Mouse (Mus musculus) midbrain, embryonic 13.5 days (tissue): ENCODE measurements around the gene Fggy. TPM values are rescaled to one million over a fixed set of nuclear protein-coding genes. Genes with fewer than 3 reads are reported as not detected.

Source experiments
- ATAC-seq: fragments of 200-750 bp; cut with Nextera tagmentation; 2 replicates; pipeline ENCODE4 v1.8.0; 2017; ENCODE audit warnings: mild to moderate bottlenecking, moderate TSS enrichment, moderate library complexity
- H3K27ac ChIP-seq: fragments of 300-500 bp; sonication (generic); 2 replicates; pipeline ENCODE4 v1.5.1; 2015; ENCODE audit warnings: inconsistent platforms, mild to moderate bottlenecking, moderate library complexity
- H3K27me3 ChIP-seq: fragments of 300-500 bp; sonication (generic); 2 replicates; pipeline ENCODE4 v1.6.1; 2015; ENCODE audit warnings: mild to moderate bottlenecking, inconsistent platforms
- H3K36me3 ChIP-seq: fragments of 300-500 bp; sonication (generic); 2 replicates; pipeline ENCODE4 v1.6.1; 2015; ENCODE audit warnings: mild to moderate bottlenecking, inconsistent platforms
- H3K4me1 ChIP-seq: fragments of 300-500 bp; sonication (generic); replicated peaks from 2 replicates; pipeline ENCODE4 v1.6.1; 2015; ENCODE audit warnings: inconsistent platforms
- H3K4me2 ChIP-seq: fragments of 300-500 bp; sonication (generic); replicated peaks from 2 replicates; pipeline ENCODE4 v1.6.1; 2015; ENCODE audit warnings: moderate library complexity, mild to moderate bottlenecking, inconsistent platforms
- H3K4me3 ChIP-seq: fragments of 300-500 bp; sonication (generic); replicated peaks from 2 replicates; pipeline ENCODE4 v1.5.1; 2015; ENCODE audit warnings: mild to moderate bottlenecking, inconsistent platforms
- H3K9ac ChIP-seq: fragments of 300-500 bp; sonication (generic); replicated peaks from 2 replicates; pipeline ENCODE4 v1.6.1; 2015; ENCODE audit warnings: mild to moderate bottlenecking, inconsistent platforms
- H3K9me3 ChIP-seq: fragments of 300-500 bp; sonication (generic); 2 replicates; pipeline ENCODE4 v1.6.1; 2016; ENCODE audit warnings: mild to moderate bottlenecking, inconsistent platforms
- WGBS: fragments of 180-500 bp; shearing (Covaris S2); methylation state at CpG from one replicate; pipeline ENCODE4 v1.1.7; 2015; 5-methylcytosine and 5-hydroxymethylcytosine counted together
- polyA plus RNA-seq: library from polyadenylated mRNA; unstranded; fragments of >200 nt; fragmentation: Nextera tagmentation; extraction: Ambion mirVana; gene quantifications from 2 replicates; pipeline ENCODE4 v1.2.1, GENCODE M21; 2015

The Fggy gene
- polyA plus RNA-seq, 1 experiment from 2014 or later, result 7.5 TPM

DNA sequence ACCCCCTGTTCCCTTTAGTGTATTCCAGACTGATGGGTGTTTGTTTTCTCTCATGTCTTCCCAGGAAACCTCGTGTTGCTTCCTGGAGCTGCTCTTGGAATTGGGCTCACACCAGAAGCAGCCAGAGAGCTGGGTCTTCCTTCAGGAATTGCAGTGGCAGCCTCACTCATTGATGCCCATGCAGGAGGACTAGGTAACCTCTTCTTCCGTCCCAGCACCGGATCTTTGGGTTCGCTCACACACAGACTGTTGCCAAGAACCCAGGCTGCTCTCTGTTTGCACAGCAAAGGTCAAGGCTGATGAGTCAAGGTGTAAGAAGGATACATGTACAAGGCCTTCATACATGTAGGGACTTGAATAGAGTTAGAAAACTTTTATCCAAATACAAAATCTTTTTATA lies 181.4 kb downstream of the Fggy start:
- Histone ChIP-seq H3K9ac (no peak overlapping the region), H3K27ac (no peak overlapping the region), H3K9me3 (no peaks in the 10 kb centered on the region), H3K4me1 (peaks cover 13% of the 10 kb centered on the region), H3K4me3 (no peak overlapping the region), H3K4me2 (no peak overlapping the region), H3K27me3 (no peaks in the 10 kb centered on the region), H3K36me3 (no peaks in the 10 kb centered on the region)
- WGBS, result 74% methylated on average over 4 of the region's 4 CpGs
- ATAC-seq, result no peak

DNA sequence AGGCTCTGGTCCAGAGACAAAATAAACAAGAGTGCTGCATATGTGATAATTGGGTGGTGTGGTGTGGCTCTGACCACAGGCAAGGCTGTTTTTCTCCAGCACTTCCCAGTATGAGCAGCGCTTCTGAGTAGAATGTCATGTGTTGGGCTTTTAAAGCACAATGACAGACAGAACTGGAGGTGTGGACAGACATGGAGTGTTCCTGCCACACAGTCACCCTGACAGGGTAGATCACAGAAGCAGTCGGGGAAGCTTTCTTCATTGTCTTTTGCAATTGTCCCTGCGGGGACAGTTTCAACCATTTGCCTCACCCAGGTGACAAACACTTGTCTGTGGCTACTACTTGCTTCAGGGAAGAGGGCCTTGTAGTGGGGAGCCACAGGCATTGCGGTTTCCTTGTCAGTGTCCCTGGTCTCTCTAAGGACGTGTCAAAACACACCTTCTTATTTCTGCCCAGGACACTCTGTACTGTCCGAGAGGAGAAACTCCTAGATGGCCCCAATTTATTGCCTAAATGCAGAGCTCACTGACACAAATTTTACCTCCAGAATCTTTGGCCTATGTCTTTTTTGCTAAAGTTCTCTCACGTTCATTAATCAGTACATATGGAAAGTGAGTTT lies 183.9 kb downstream of the Fggy start:
- 88% methylated on average over 7 of the region's 7 CpGs for WGBS
- Histone ChIP-seq H3K4me1 (peaks cover 8% of the 10 kb centered on the region; the same call in 1 of the 2 replicates), H3K9me3 (no peaks in the 10 kb centered on the region), H3K4me3 (no peak overlapping the region), H3K36me3 (no peaks in the 10 kb centered on the region), H3K27me3 (no peaks in the 10 kb centered on the region), H3K9ac (no peak overlapping the region), H3K27ac (no peak overlapping the region), H3K4me2 (no peak overlapping the region)
- no peak for ATAC-seq

DNA sequence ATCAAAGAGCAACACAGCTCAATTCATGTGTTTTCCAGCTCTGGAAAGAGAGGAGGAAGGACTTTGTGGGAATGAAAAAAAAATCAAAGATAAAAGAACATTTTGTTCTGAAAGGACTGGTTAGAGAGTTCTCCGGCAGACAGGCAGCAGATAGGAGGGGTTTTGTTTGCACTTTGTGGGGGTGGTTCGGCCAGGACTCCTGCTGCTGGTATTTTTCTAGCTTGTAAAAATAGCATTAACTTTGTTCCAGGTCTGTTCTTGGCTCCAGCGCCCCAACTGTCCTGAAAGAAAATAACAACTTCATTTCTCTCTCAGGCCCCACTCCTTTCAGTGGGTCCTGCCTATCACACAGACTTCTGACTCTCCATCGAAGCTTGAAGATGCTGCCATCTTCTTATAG lies 185.7 kb downstream of the Fggy start:
- 42% methylated on average over 4 of the region's 4 CpGs for WGBS
- no peak for ATAC-seq
- Histone ChIP-seq H3K4me2 (no peak overlapping the region), H3K27ac (no peak overlapping the region), H3K27me3 (no peaks in the 10 kb centered on the region), H3K4me3 (no peak overlapping the region), H3K9ac (no peak overlapping the region), H3K36me3 (no peaks in the 10 kb centered on the region), H3K9me3 (no peaks in the 10 kb centered on the region), H3K4me1 (peaks cover 7% of the 10 kb centered on the region; the same call in 1 of the 2 replicates)

DNA sequence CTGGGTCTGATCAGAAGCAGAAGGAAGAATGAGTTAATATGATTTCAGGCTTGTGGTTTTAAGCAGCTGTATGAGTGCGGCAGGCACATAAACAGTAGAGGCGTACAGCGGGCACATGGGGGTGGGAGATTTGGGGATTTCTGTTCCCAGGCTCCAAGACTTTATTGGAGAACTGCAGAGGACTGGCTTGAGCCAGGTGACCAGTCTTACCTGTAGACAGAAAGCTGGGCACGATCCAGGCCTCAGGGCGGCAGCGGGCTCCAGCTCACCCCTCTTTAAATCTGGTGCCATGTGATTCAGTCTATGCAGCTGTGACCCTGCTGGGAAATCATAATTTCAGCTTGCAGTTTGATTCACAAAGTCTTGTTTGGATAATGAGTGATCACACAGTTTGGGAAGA lies 189.6 kb downstream of the Fggy start:
- H3K4me1 ChIP-seq, result no peaks in the 10 kb centered on the region
- no peaks in the 10 kb centered on the region for H3K27me3 ChIP-seq
- no peak overlapping the region for H3K4me3 ChIP-seq
- H3K9ac ChIP-seq, result no peak overlapping the region
- H3K36me3 ChIP-seq, result no peaks in the 10 kb centered on the region
- ATAC-seq, result no peak
- H3K4me2 ChIP-seq, result no peak overlapping the region
- WGBS, result 95% methylated on average over 6 of the region's 6 CpGs
- no peaks in the 10 kb centered on the region for H3K9me3 ChIP-seq
- H3K27ac ChIP-seq, result no peak overlapping the region

DNA sequence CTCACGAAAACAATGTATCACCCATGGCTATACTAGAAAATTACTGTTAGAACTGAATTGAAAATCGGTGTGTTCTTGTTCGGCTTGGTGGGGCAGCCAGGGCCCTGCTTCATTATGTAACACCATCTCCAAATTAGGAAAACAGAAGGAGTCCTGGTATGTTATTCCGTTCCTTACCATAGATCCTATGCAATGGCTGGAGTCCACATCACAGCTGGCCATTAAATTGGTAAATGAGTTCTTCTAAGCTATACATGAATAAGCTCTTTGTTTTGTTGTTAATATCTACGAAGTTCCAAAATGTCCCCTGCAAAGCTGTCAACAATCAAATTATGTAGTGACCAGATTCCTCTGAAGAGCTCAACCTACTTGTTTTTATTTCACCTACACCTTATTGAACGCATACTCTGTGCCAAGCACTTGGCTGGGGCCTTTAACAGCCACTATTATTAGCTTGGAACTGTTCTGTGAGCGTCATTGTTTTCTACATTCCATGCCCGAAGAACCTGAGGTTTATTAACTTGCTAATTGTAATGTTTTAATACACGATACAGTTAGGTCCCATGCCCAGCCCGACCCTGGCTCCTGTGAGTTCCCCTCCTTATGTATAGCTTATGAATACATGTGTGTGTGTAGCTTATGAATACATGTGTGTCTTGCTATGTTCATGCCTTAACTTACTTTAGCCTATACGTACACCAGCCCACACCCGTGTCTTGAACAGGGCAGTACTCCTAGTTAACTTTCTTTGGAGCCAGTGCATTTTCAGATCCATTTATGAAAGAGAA lies 190.3 kb downstream of the Fggy start:
- 87% methylated on average over 12 of the region's 12 CpGs for WGBS

DNA sequence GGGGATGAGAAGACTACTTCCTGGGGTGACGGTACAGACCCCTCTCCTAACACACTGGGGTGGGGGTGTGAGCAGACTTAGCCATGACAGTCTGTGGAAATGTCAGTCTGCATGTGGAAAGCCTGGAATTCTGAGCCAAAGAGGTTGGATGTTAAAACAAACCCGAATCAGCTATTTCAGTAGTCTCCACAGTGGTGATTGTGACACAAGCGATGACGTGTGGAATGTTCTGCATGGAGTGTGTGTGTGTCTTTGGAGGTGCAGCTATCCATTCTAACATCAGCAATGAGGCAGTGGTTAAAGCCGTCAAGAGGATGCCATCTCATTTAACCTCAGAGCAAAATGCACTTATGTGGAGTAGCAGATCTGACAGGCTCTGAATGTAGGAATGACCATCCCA lies 192.9 kb downstream of the Fggy start:
- Histone ChIP-seq H3K27me3 (no peaks in the 10 kb centered on the region), H3K4me3 (no peak overlapping the region), H3K9me3 (no peaks in the 10 kb centered on the region), H3K9ac (no peak overlapping the region), H3K27ac (no peak overlapping the region), H3K4me1 (peaks cover 9% of the 10 kb centered on the region; the same call in 1 of the 2 replicates), H3K36me3 (no peaks in the 10 kb centered on the region), H3K4me2 (no peak overlapping the region)
- WGBS, result 89% methylated on average over 5 of the region's 5 CpGs
- ATAC-seq, result no peak

More for the DNA sequence above, 190.3 kb downstream of the Fggy start:
- Histone ChIP-seq H3K4me3 (no peak overlapping the region), H3K27me3 (no peaks in the 10 kb centered on the region), H3K9ac (no peak overlapping the region), H3K27ac (no peak overlapping the region), H3K36me3 (no peaks in the 10 kb centered on the region), H3K4me2 (no peak overlapping the region), H3K4me1 (peaks cover 4% of the 10 kb centered on the region; the same call in 1 of the 2 replicates), H3K9me3 (no peaks in the 10 kb centered on the region)
- no peak for ATAC-seq

DNA sequence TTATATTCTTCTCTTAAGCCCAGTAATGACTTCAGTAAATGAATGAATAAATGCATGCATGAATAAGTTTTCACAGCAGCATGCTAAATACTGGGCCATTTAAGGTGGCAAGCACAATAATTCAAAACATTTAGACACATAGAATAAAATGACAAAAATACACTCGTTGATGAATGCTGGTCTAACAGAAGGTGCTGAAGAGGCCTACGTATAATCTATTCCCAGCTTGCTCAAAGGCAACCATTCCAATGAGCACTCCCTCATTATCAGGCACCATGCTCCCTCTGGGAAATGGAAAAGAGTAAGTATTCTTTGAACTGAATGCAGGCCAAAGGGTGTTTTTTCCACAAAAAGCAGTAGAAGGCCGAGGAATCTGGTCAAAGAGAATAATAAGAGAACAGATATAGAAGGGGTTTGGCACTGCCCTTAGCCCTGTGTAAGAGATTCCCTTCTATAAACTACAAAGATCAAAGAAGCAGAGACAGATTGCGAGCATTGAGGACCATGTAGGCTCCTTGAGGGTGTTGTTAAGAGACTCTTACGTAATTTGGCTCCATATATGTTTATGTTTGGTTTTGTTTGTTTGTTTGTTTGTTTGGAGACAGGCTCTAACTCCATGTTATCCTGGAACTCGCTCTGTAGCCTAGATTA lies 195.4 kb downstream of the Fggy start:
- H3K9ac ChIP-seq, result no peak overlapping the region
- H3K9me3 ChIP-seq, result no peaks in the 10 kb centered on the region
- no peak overlapping the region for H3K27ac ChIP-seq
- peak; percentile 48; the same call in 1 of the 2 replicates for ATAC-seq
- no peaks in the 10 kb centered on the region for H3K36me3 ChIP-seq
- WGBS, result 65% methylated on average over 6 of the region's 6 CpGs
- no peak overlapping the region for H3K4me2 ChIP-seq
- no peak overlapping the region for H3K4me3 ChIP-seq
- peaks cover 9% of the 10 kb centered on the region; the same call in 1 of the 2 replicates for H3K4me1 ChIP-seq
- H3K27me3 ChIP-seq, result no peaks in the 10 kb centered on the region

DNA sequence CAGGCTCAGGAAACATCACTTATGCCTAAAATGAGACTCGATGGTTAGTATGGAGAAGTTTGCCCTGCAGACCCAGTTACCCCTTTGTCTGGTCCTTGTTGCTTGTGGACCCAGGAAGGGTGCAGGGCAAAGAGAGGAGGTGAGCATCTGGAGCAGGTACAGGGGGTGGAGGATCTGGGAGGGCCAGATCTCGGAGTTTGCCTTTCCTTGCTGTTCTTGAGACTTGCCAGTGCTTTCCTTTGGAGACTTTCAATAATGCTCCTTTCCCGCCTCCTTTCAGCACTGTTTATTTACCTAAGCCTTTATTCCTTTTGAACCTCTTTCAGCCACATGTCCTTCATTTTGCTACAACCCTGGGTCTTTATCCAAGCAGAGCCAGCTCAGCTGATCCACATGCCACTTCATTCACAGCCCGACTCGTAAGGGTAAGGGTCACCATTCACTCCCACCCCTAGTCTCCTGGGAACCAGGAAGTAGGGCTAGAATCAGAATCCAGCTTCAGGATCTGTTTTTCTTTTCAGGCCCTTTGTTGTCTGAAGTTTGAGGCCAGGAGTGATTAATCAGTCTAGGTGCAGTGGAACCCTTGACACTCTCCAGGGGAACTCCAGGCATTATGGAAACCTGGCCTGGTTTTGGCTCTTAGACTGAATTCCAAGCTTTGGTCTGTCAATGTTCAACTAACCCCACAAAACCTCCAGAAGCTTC lies 201.9 kb downstream of the Fggy start:
- H3K27me3 ChIP-seq, result no peaks in the 10 kb centered on the region
- H3K4me1 ChIP-seq, result no peaks in the 10 kb centered on the region
- H3K4me3 ChIP-seq, result no peak overlapping the region
- WGBS, result 53% methylated on average over 5 of the region's 5 CpGs
- no peaks in the 10 kb centered on the region for H3K9me3 ChIP-seq
- no peak overlapping the region for H3K27ac ChIP-seq
- no peak overlapping the region for H3K4me2 ChIP-seq
- H3K9ac ChIP-seq, result no peak overlapping the region
- no peaks in the 10 kb centered on the region for H3K36me3 ChIP-seq
- ATAC-seq, result no peak

DNA sequence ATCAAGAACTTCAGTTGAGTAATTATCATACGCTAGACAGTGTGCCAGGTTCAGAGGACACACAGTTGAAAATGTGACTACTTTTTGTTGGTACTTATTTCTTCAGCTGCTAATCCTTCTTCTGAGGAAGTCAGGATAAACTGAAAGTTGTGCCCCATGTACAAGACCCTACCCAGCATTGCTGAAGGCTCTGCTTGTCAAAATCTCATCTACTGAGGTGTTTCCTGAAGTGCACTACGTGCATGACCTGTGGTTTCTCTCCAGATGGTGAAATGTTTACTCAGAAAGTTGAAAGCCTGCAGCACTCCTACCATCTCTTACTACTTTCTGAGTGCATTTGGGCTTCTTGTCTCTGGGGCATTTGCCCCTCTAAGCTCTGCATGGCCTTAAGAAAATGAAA lies 208.1 kb downstream of the Fggy start:
- ATAC-seq, result no peak
- H3K36me3 ChIP-seq, result no peaks in the 10 kb centered on the region
- whole genome bisulfite sequencing, result 91% methylated on average over 2 of the region's 2 CpGs

DNA sequence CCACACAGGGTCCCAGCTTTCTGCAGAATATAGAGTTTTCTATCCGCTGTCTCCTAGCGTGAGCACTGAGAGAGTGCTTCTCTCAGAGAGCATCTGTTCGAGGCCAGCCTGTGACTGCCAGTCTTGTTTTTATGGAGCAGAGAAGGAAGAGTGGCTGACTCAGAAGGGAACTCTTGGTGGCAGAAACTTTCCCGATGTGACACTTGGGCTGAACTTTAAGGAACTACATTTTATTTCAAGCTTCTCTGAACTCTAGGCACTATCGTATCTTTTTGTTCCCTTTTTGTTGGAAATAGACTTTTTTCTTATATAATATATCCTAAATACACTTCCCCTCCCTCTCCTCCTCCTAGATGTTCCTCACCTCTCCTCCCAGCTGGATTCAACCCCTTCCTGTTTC lies 213.2 kb downstream of the Fggy start:
- no peak overlapping the region for H3K4me3 ChIP-seq
- H3K27me3 ChIP-seq, result no peaks in the 10 kb centered on the region
- H3K36me3 ChIP-seq, result no peaks in the 10 kb centered on the region
- ATAC-seq, result no peak
- no peak overlapping the region for H3K9ac ChIP-seq
- no peak overlapping the region for H3K27ac ChIP-seq
- 78% methylated on average over 5 of the region's 5 CpGs for WGBS
- H3K9me3 ChIP-seq, result no peaks in the 10 kb centered on the region
- no peak overlapping the region for H3K4me2 ChIP-seq
- 0 out of 2 replicates have a peak, but pooled peaks cover 9% of the 10 kb centered on the region for H3K4me1 ChIP-seq

More for the DNA sequence above, 208.1 kb downstream of the Fggy start:
- no peak overlapping the region for H3K27ac ChIP-seq
- no peak overlapping the region for H3K4me3 ChIP-seq
- H3K27me3 ChIP-seq, result no peaks in the 10 kb centered on the region
- H3K4me1 ChIP-seq, result no peaks in the 10 kb centered on the region
- H3K9ac ChIP-seq, result no peak overlapping the region
- H3K4me2 ChIP-seq, result no peak overlapping the region
- no peaks in the 10 kb centered on the region for H3K9me3 ChIP-seq

DNA sequence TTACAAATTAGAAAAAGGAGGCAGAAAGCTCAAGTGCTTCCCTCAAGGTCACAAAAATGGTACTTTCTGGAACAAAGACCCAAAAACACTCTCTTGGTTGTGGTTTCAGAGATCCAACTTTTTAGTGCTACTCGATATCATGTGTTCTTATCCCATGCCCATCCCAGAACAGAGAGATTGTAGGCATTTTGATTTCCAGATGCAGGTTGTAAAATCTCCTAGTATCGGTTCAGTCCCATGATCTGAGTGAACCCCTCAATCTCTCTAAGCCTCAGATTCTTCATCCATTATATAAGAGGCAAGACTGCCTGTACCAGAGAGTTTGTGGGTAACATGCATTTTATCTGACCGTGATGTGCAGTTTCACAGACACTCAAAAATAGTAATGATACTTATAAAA lies 214.2 kb downstream of the Fggy start:
- H3K4me1 ChIP-seq, result 0 out of 2 replicates have a peak, but pooled peaks cover 9% of the 10 kb centered on the region
- no peak for ATAC-seq
- no peak overlapping the region for H3K4me2 ChIP-seq
- H3K27me3 ChIP-seq, result no peaks in the 10 kb centered on the region
- WGBS, result 93% methylated on average over 3 of the region's 3 CpGs
- no peak overlapping the region for H3K9ac ChIP-seq
- no peak overlapping the region for H3K4me3 ChIP-seq
- H3K36me3 ChIP-seq, result no peaks in the 10 kb centered on the region
- no peaks in the 10 kb centered on the region for H3K9me3 ChIP-seq
- no peak overlapping the region for H3K27ac ChIP-seq

DNA sequence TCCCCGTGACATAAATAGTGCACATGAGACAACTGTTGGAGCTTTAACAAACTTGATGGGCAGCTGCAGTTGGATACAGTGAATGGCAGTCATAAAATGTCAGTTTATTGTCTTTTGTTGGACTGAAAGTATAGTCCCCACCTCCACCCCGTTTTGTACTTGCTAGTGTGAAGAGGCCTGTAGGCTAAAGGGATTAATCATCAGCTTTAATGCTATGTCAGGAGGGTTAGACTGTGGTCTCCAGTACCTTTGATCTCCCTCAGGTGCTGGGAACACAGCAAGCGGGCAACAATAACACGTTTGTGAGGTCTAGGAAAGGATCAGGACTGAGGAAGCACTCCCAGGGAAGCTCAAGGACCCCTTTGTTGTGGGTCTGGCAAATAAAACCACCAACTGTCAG lies 214.6 kb downstream of the Fggy start:
- Histone ChIP-seq H3K9me3 (no peaks in the 10 kb centered on the region), H3K4me2 (no peak overlapping the region), H3K27ac (no peak overlapping the region), H3K4me1 (0 out of 2 replicates have a peak, but pooled peaks cover 9% of the 10 kb centered on the region), H3K36me3 (no peaks in the 10 kb centered on the region), H3K27me3 (no peaks in the 10 kb centered on the region), H3K4me3 (no peak overlapping the region), H3K9ac (no peak overlapping the region)
- peak; percentile 45; the same call in 1 of the 2 replicates for ATAC-seq
- WGBS, result 38% methylated on average over 4 of the region's 4 CpGs
